Mouse (Mus musculus) spleen, adult 18-20 months (tissue): ENCODE measurements around the gene Gdap1l1.
"Not testable (repeated sequence)": the region's sequence is repeated elsewhere in the genome, so short reads cannot be mapped to it uniquely, and the experiment has no call there.

ENCODE experiments used
- DNase-seq, 2 experiments: peaks; one replicate each; pipeline ENCODE4 v3.0.0; 2022; ENCODE audit warnings: mixed read lengths in 2 of 2

The Gdap1l1 gene

GRCm38 (mm10) chr2:163438246-163438618 lies at the start of gene Gdap1l1:
Gene Gdap1l1 (plus strand): TSS chr2:163438476.
- DNase-seq, result no peak

GRCm38 (mm10) chr2:163392436-163392835 lies 45.8 kb upstream of the Gdap1l1 start:
- no peak for DNase-seq

- DNase-seq, result no peak
Observed at GRCm38 (mm10) chr2:163393241-163393640, 45.0 kb upstream of the Gdap1l1 start.

GRCm38 (mm10) chr2:163393976-163394375 lies 44.3 kb upstream of the Gdap1l1 start:
- no peak for DNase-seq

- no peak for DNase-seq
Observed at GRCm38 (mm10) chr2:163394977-163395376, 43.3 kb upstream of the Gdap1l1 start.

GRCm38 (mm10) chr2:163397071-163397470 lies 41.2 kb upstream of the Gdap1l1 start:
- no peak for DNase-seq

- no peak for DNase-seq
Observed at GRCm38 (mm10) chr2:163397905-163398304, 40.4 kb upstream of the Gdap1l1 start, which contains the start of gene Jph2. Gene Jph2 (minus strand): TSS chr2:163397993.

GRCm38 (mm10) chr2:163398770-163399169 lies 39.5 kb upstream of the Gdap1l1 start:
- no peak for DNase-seq

- no peak for DNase-seq
Observed at GRCm38 (mm10) chr2:163399222-163399621, 39.1 kb upstream of the Gdap1l1 start.

GRCm38 (mm10) chr2:163401221-163401620 lies 37.1 kb upstream of the Gdap1l1 start:
- DNase-seq, result peak; percentile 8 to 69

GRCm38 (mm10) chr2:163404037-163404815 lies 34.0 kb upstream of the Gdap1l1 start:
- DNase-seq, result no peak

GRCm38 (mm10) chr2:163410211-163410610 lies 28.1 kb upstream of the Gdap1l1 start:
- no peak for DNase-seq

GRCm38 (mm10) chr2:163411344-163411743 lies 26.9 kb upstream of the Gdap1l1 start:
- DNase-seq, result not testable (repeated sequence)

- no peak for DNase-seq
Observed at GRCm38 (mm10) chr2:163411840-163412239, 26.4 kb upstream of the Gdap1l1 start.

GRCm38 (mm10) chr2:163412419-163412818 lies 25.9 kb upstream of the Gdap1l1 start:
- DNase-seq, result no peak

GRCm38 (mm10) chr2:163412846-163413590 lies 25.3 kb upstream of the Gdap1l1 start:
- no peak for DNase-seq

- no peak for DNase-seq
Observed at GRCm38 (mm10) chr2:163417026-163417425, 21.2 kb upstream of the Gdap1l1 start.

GRCm38 (mm10) chr2:163417830-163418229 lies 20.4 kb upstream of the Gdap1l1 start:
- DNase-seq, result no peak

GRCm38 (mm10) chr2:163418841-163419345 lies 19.4 kb upstream of the Gdap1l1 start:
- DNase-seq, result no peak

GRCm38 (mm10) chr2:163419346-163420045 lies 18.8 kb upstream of the Gdap1l1 start:
- peak; percentile 99 to 100 for DNase-seq

- no peak for DNase-seq
Observed at GRCm38 (mm10) chr2:163420366-163420886, 17.9 kb upstream of the Gdap1l1 start.

GRCm38 (mm10) chr2:163422895-163423660 lies 15.2 kb upstream of the Gdap1l1 start:
- DNase-seq, result no peak
